Comparison of ENCODE assay signal across 27 mouse cellular contexts in the genomic region with DNA sequence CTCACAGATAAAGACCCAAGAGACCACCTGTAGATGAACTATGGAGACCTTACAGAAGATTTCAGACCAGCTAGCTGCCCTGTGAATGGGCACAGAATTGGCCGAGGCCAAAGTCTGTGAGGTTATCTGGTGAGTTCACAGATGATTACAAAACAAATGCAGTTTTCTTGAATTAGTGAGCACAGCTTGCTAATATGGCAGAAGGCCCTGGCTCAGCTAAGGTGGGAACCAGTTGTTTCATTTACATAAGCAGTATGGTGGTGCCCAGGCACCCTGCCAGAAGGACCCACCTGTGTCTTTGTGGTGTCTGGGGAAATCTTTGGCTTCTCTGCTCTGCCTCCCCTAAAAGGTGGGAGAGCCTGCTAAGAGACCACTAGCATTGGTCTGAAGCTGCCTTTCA.
A peak's percentile ranks its signal among the peaks of the same experiment; 100 is the strongest.
DNase-seq lines count a peak whose midpoint lies in the region; ATAC-seq and TF ChIP-seq lines count a peak whose summit lies in the region.
"Had no signal": no experiment of that assay in that cellular context is flagged by ENCODE, and none has a peak within 500 bp of the region (broad histone marks: within the 10 kb centered on the region; RNA-seq: fewer than 3 reads in every experiment).

No protein-coding gene starts in this region.

- 57% methylated on average over 1 of the region's 1 CpGs for WGBS in forebrain, embryonic 14.5 days
- WGBS in forebrain, postnatal 0 days, result 64% methylated on average over 1 of the region's 1 CpGs
- WGBS in liver, adult 2 months, result 21% methylated on average over 1 of the region's 1 CpGs
- WGBS in liver, postnatal 0 days (ENCODE audit: insufficient replicate concordance), result 65% methylated on average over 1 of the region's 1 CpGs

- no peak for TF ChIP-seq POLR2A in liver, adult 2 months (IDR thresholded peaks at IDR 0.05; ENCODE audit: extremely low read depth, insufficient read depth, low read length)

- no peak overlapping the region for H3K27ac ChIP-seq in forebrain, embryonic 14.5 days (ENCODE audit: low read depth, low read length)
- no peak overlapping the region for H3K27ac ChIP-seq in forebrain, postnatal 0 days (ENCODE audit: low read depth, low read length)
- no peak overlapping the region for H3K27ac ChIP-seq in liver, adult 2 months (replicated peaks; ENCODE audit: insufficient read depth, low read depth, low read length)
- no peak overlapping the region for H3K27ac ChIP-seq in liver, postnatal 0 days (ENCODE audit: low read depth)
- H3K27ac ChIP-seq: embryonic facial prominence, embryonic 12.5 days; embryonic facial prominence, embryonic 15.5 days; forebrain, embryonic 13.5 days; gastrocnemius, adult 2 months; heart, embryonic 13.5 days; hindbrain, embryonic 10.5 days; hindbrain, embryonic 13.5 days; intestine, embryonic 15.5 days had no signal

- H3K9me3 ChIP-seq in forebrain, embryonic 14.5 days (replicated peaks; ENCODE audit: control insufficient read depth, low read length), result no peaks in the 10 kb centered on the region
- no peaks in the 10 kb centered on the region for H3K9me3 ChIP-seq in forebrain, postnatal 0 days (ENCODE audit: low read length)
- H3K9me3 ChIP-seq in liver, postnatal 0 days (ENCODE audit: low read length), result no peaks in the 10 kb centered on the region
- H3K9me3 ChIP-seq: embryonic facial prominence, embryonic 12.5 days; embryonic facial prominence, embryonic 15.5 days; forebrain, embryonic 13.5 days; heart, embryonic 13.5 days; hindbrain, embryonic 10.5 days; hindbrain, embryonic 13.5 days; intestine, embryonic 15.5 days had no signal

- peak; percentile 66 for DNase-seq in forebrain, embryonic 14.5 days (ENCODE audit: low spot score)
- DNase-seq in forebrain, postnatal 0 days, result no peak
- peak; percentile 87 for DNase-seq in heart, adult 11 months
- DNase-seq in heart, postnatal 4 days, result no peak
- peak; percentile 75 for DNase-seq in liver, adult 2 months (ENCODE audit: extremely low read depth, low read depth, low spot score)
- DNase-seq in liver, postnatal 0 days, result no peak
- DNase-seq in Muller cell, postnatal 12 days (ENCODE audit: inconsistent ontology term), result no peak
- DNase-seq: adrenal gland, adult 8-10 months; adrenal gland, postnatal 25 days; cerebellum, adult 2 months; cerebellum, postnatal 25 days; gastrocnemius, adult 2 months; gastrocnemius, postnatal 14 days; heart, adult 18-20 months; heart, postnatal 14 days; kidney, adult 11 months; kidney, adult 8-10 months had no signal

- no peaks in the 10 kb centered on the region for H3K79me2 ChIP-seq in liver, adult 2 months (ENCODE audit: control insufficient read depth, insufficient read depth, low read length)

- TF ChIP-seq CTCF in forebrain, postnatal 0 days (IDR thresholded peaks at IDR 0.05; ENCODE audit: low read depth), result no peak
- no peak for TF ChIP-seq CTCF in liver, adult 2 months (IDR thresholded peaks at IDR 0.05; ENCODE audit: low read depth, low read length)
- no peak for TF ChIP-seq CTCF in liver, postnatal 0 days (IDR thresholded peaks at IDR 0.05; ENCODE audit: low read depth)

- no peak overlapping the region for H3K9ac ChIP-seq in forebrain, embryonic 14.5 days (ENCODE audit: low read length)
- H3K9ac ChIP-seq in forebrain, postnatal 0 days, result no peak overlapping the region
- no peak overlapping the region for H3K9ac ChIP-seq in liver, adult 2 months (ENCODE audit: low read depth, low read length)
- no peak overlapping the region for H3K9ac ChIP-seq in liver, postnatal 0 days (replicated peaks)
- H3K9ac ChIP-seq: embryonic facial prominence, embryonic 12.5 days; embryonic facial prominence, embryonic 15.5 days; forebrain, embryonic 13.5 days; heart, embryonic 13.5 days; hindbrain, embryonic 13.5 days; intestine, embryonic 15.5 days had no signal

- no peak for TF ChIP-seq EP300 in liver, postnatal 0 days (IDR thresholded peaks at IDR 0.05; ENCODE audit: low read depth)

- H3K4me2 ChIP-seq in forebrain, embryonic 14.5 days (ENCODE audit: low read length), result no peak overlapping the region
- H3K4me2 ChIP-seq in forebrain, postnatal 0 days (ENCODE audit: low read depth), result no peak overlapping the region
- H3K4me2 ChIP-seq in liver, postnatal 0 days (ENCODE audit: low read depth, low read length), result no peak overlapping the region
- H3K4me2 ChIP-seq: embryonic facial prominence, embryonic 12.5 days; embryonic facial prominence, embryonic 15.5 days; forebrain, embryonic 13.5 days; heart, embryonic 13.5 days; hindbrain, embryonic 13.5 days; intestine, embryonic 15.5 days had no signal

- H3K27me3 ChIP-seq in forebrain, embryonic 14.5 days (replicated peaks; ENCODE audit: control insufficient read depth, insufficient read depth, low read length), result no peaks in the 10 kb centered on the region
- H3K27me3 ChIP-seq in forebrain, postnatal 0 days (ENCODE audit: insufficient read depth, low read length), result no peaks in the 10 kb centered on the region
- no peaks in the 10 kb centered on the region for H3K27me3 ChIP-seq in liver, adult 2 months (ENCODE audit: control insufficient read depth, insufficient read depth, low read length)
- no peaks in the 10 kb centered on the region for H3K27me3 ChIP-seq in liver, postnatal 0 days (ENCODE audit: insufficient read depth, low read length)
- H3K27me3 ChIP-seq: embryonic facial prominence, embryonic 12.5 days; forebrain, embryonic 13.5 days; heart, embryonic 13.5 days; hindbrain, embryonic 13.5 days; intestine, embryonic 15.5 days had no signal

- H3K36me3 ChIP-seq in forebrain, embryonic 14.5 days (ENCODE audit: control insufficient read depth, insufficient read depth, low read length), result no peaks in the 10 kb centered on the region
- no peaks in the 10 kb centered on the region for H3K36me3 ChIP-seq in forebrain, postnatal 0 days (ENCODE audit: insufficient read depth)
- H3K36me3 ChIP-seq in liver, adult 2 months (ENCODE audit: control insufficient read depth, insufficient read depth, low read length), result no peaks in the 10 kb centered on the region
- no peaks in the 10 kb centered on the region for H3K36me3 ChIP-seq in liver, postnatal 0 days (replicated peaks; ENCODE audit: insufficient read depth, low read length)
- H3K36me3 ChIP-seq: embryonic facial prominence, embryonic 12.5 days; embryonic facial prominence, embryonic 15.5 days; heart, embryonic 13.5 days; hindbrain, embryonic 10.5 days; hindbrain, embryonic 13.5 days; intestine, embryonic 15.5 days had no signal

- ATAC-seq in forebrain, embryonic 14.5 days, result no peak
- no peak for ATAC-seq in forebrain, postnatal 0 days
- ATAC-seq in liver, postnatal 0 days, result no peak
- ATAC-seq: activated CD4-positive, CD25-positive, alpha-beta regulatory T cell, adult 4 months; CD4-positive, CD25-positive, alpha-beta regulatory T cell, adult 4 months; hindbrain, embryonic 16.5 days; intestine, embryonic 15.5 days had no signal

- H3K4me3 ChIP-seq in forebrain, embryonic 14.5 days (ENCODE audit: low read depth, low read length), result no peak overlapping the region
- H3K4me3 ChIP-seq in forebrain, postnatal 0 days (ENCODE audit: low read depth, low read length), result no peak overlapping the region
- no peak overlapping the region for H3K4me3 ChIP-seq in liver, adult 2 months (ENCODE audit: insufficient read depth, low read depth, low read length)
- no peak overlapping the region for H3K4me3 ChIP-seq in liver, postnatal 0 days (ENCODE audit: low read depth, low read length)
- H3K4me3 ChIP-seq: embryonic facial prominence, embryonic 12.5 days; embryonic facial prominence, embryonic 15.5 days; forebrain, embryonic 13.5 days; gastrocnemius, adult 2 months; heart, embryonic 13.5 days; hindbrain, embryonic 10.5 days; hindbrain, embryonic 13.5 days; intestine, embryonic 15.5 days had no signal

- peaks cover 6% of the 10 kb centered on the region; the same call in 1 of the 2 replicates for H3K4me1 ChIP-seq in forebrain, embryonic 14.5 days (ENCODE audit: control insufficient read depth, insufficient read depth, low read length)
- H3K4me1 ChIP-seq in forebrain, postnatal 0 days (ENCODE audit: insufficient read depth), result no peaks in the 10 kb centered on the region
- peaks cover 5% of the 10 kb centered on the region for H3K4me1 ChIP-seq in liver, adult 2 months (ENCODE audit: control insufficient read depth, insufficient read depth, low read length)
- H3K4me1 ChIP-seq in liver, postnatal 0 days (ENCODE audit: insufficient read depth), result peaks cover 4% of the 10 kb centered on the region
- H3K4me1 ChIP-seq: hindbrain, embryonic 13.5 days; intestine, embryonic 15.5 days had no signal

Comparison
In these comparisons a context has a peak if more than half of its experiments do, and no peak if none do; other contexts are left out.
1. DNase-seq: peak in forebrain, embryonic 14.5 days (single experiment), heart, adult 11 months (single experiment) and liver, adult 2 months (single experiment); none in forebrain, postnatal 0 days (single experiment), heart, postnatal 4 days (single experiment), liver, postnatal 0 days (single experiment) and Muller cell, postnatal 12 days (single experiment).